Mouse (Mus musculus) liver, embryonic 11.5 days (tissue): Measurements from ENCODE around the gene Dglucy. TPM values are rescaled to one million over a fixed set of nuclear protein-coding genes. Genes with fewer than 3 reads are reported as not detected.
A peak's percentile ranks its signal among the peaks of the same experiment; 100 is the strongest.
"Not testable (repeated sequence)": the region's sequence is repeated elsewhere in the genome, so short reads cannot be mapped to it uniquely, and the experiment has no call there.

Experiments used
- ATAC-seq: fragments of 200-750 bp; cut with Nextera tagmentation; replicated peaks from 2 replicates; pipeline ENCODE4 v1.8.0; 2017; ENCODE audit warnings: moderate number of reproducible peaks, mild to moderate bottlenecking, moderate TSS enrichment, moderate library complexity; ENCODE audit not compliant: low FRiP score
- DNase-seq: peaks from one replicate; pipeline ENCODE4 v3.0.0-alpha.2; 2017; ENCODE audit warnings: low spot score
- H3K27ac ChIP-seq: fragments of 300-500 bp; sonication (generic); 2 replicates; pipeline ENCODE4 v1.5.1; 2014; ENCODE audit warnings: mild to moderate bottlenecking, low read depth, low read length, control low read depth
- H3K27me3 ChIP-seq: fragments of 300-500 bp; sonication (generic); replicated peaks from 2 replicates; pipeline ENCODE4 v1.6.1; 2014; ENCODE audit warnings: low read length, mixed read lengths; ENCODE audit not compliant: control insufficient read depth, insufficient read depth
- H3K36me3 ChIP-seq: fragments of 300-500 bp; sonication (generic); 2 replicates; pipeline ENCODE4 v1.6.1; 2014; ENCODE audit warnings: mild to moderate bottlenecking, low read length, moderate library complexity, mixed read lengths; ENCODE audit not compliant: control insufficient read depth, insufficient read depth
- H3K4me1 ChIP-seq: fragments of 300-500 bp; sonication (generic); replicated peaks from 2 replicates; pipeline ENCODE4 v1.6.1; 2014; ENCODE audit warnings: low read length, mixed read lengths; ENCODE audit not compliant: control insufficient read depth, insufficient read depth
- H3K4me2 ChIP-seq: fragments of 300-500 bp; sonication (generic); 2 replicates; pipeline ENCODE4 v1.6.1; 2014; ENCODE audit warnings: mild to moderate bottlenecking, control low read depth, moderate library complexity
- H3K4me3 ChIP-seq: fragments of 300-500 bp; sonication (generic); 2 replicates; pipeline ENCODE4 v1.5.1; 2014; ENCODE audit warnings: low read depth, low read length, control low read depth
- H3K9ac ChIP-seq: fragments of 300-500 bp; sonication (generic); 2 replicates; pipeline ENCODE4 v1.6.1; 2014; ENCODE audit warnings: low read depth, low read length, control low read depth
- H3K9me3 ChIP-seq: fragments of 300-500 bp; sonication (generic); 2 replicates; pipeline ENCODE4 v1.6.1; 2016; ENCODE audit warnings: low read length, inconsistent platforms, mixed read lengths; ENCODE audit not compliant: control insufficient read depth
- WGBS: fragments of 180-500 bp; shearing (Covaris S2); extraction: QIAGEN DNeasy Blood & Tissue Kit; methylation state at CpG from one replicate; pipeline ENCODE4 v1.1.7; 2014; 5-methylcytosine and 5-hydroxymethylcytosine counted together
- polyA plus RNA-seq: library from polyadenylated mRNA; unstranded; fragments of >200 nt; fragmentation: Nextera tagmentation; extraction: Ambion mirVana; gene quantifications from 2 replicates; pipeline ENCODE4 v1.2.1, GENCODE M21; 2014

The Dglucy gene
- polyA plus RNA-seq, 1 experiment from 2014 or later, result 0.14 TPM

GRCm38 (mm10) chr12:100791425-100791824 is 12.6 kb downstream of the Dglucy start:
- Histone ChIP-seq H3K4me2 (no peak overlapping the region), H3K4me1 (0 out of 2 replicates have a peak, but pooled peaks cover 3% of the 10 kb centered on the region)

GRCm38 (mm10) chr12:100794450-100795230 is 15.8 kb downstream of the Dglucy start:
- DNase-seq (no peak), ATAC-seq (no peak)
- Histone ChIP-seq H3K9me3 (no peaks in the 10 kb centered on the region), H3K9ac (no peak overlapping the region), H3K36me3 (no peaks in the 10 kb centered on the region), H3K27ac (no peak overlapping the region), H3K4me3 (no peak overlapping the region), H3K4me1 (0 out of 2 replicates have a peak, but pooled peaks cover 3% of the 10 kb centered on the region), H3K27me3 (no peaks in the 10 kb centered on the region), H3K4me2 (no peak overlapping the region)
- 50% methylated on average over 7 of the region's 7 CpGs for WGBS

More at GRCm38 (mm10) chr12:100791425-100791824, 12.6 kb downstream of the Dglucy start:
- no peak overlapping the region for H3K9ac ChIP-seq
- H3K9me3 ChIP-seq, result no peaks in the 10 kb centered on the region
- H3K4me3 ChIP-seq, result no peak overlapping the region
- H3K27ac ChIP-seq, result no peak overlapping the region
- DNase-seq (no peak), ATAC-seq (no peak)
- no peaks in the 10 kb centered on the region for H3K36me3 ChIP-seq
- WGBS, result 74% methylated on average over 6 of the region's 6 CpGs
- H3K27me3 ChIP-seq, result no peaks in the 10 kb centered on the region

GRCm38 (mm10) chr12:100795390-100796036 is 16.7 kb downstream of the Dglucy start:
- H3K4me1 ChIP-seq, result no peaks in the 10 kb centered on the region
- H3K9me3 ChIP-seq, result no peaks in the 10 kb centered on the region
- H3K9ac ChIP-seq, result no peak overlapping the region
- H3K4me3 ChIP-seq, result no peak overlapping the region
- ATAC-seq (no peak), DNase-seq (no peak)
- H3K36me3 ChIP-seq, result no peaks in the 10 kb centered on the region
- H3K27ac ChIP-seq, result no peak overlapping the region
- no peaks in the 10 kb centered on the region for H3K27me3 ChIP-seq
- WGBS, result 66% methylated on average over 7 of the region's 7 CpGs
- H3K4me2 ChIP-seq, result no peak overlapping the region

GRCm38 (mm10) chr12:100803391-100803790 is 24.5 kb downstream of the Dglucy start:
- not testable (repeated sequence) for H3K9me3 ChIP-seq, DNase-seq, H3K9ac ChIP-seq, H3K27me3 ChIP-seq, ATAC-seq, H3K27ac ChIP-seq, H3K36me3 ChIP-seq, H3K4me3 ChIP-seq, H3K4me2 ChIP-seq, H3K4me1 ChIP-seq
- 91% methylated on average over 19 of the region's 19 CpGs for WGBS

- ATAC-seq (no peak), DNase-seq (no peak)
- H3K9me3 ChIP-seq, result no peaks in the 10 kb centered on the region
- no peak overlapping the region for H3K4me2 ChIP-seq
- no peaks in the 10 kb centered on the region for H3K27me3 ChIP-seq
- no peak overlapping the region for H3K4me3 ChIP-seq
- no peak overlapping the region for H3K9ac ChIP-seq
- no peak overlapping the region for H3K27ac ChIP-seq
- no peaks in the 10 kb centered on the region for H3K36me3 ChIP-seq
- H3K4me1 ChIP-seq, result no peaks in the 10 kb centered on the region
- 55% methylated on average over 7 of the region's 7 CpGs for WGBS
Observed at GRCm38 (mm10) chr12:100807280-100807679, 28.4 kb downstream of the Dglucy start.

GRCm38 (mm10) chr12:100808609-100809280 is 29.9 kb downstream of the Dglucy start:
- WGBS, result 59% methylated on average over 13 of the region's 13 CpGs
- DNase-seq, result peak; percentile 30
- H3K9me3 ChIP-seq, result no peaks in the 10 kb centered on the region

GRCm38 (mm10) chr12:100810542-100810941 is 31.7 kb downstream of the Dglucy start:
- 89% methylated on average over 11 of the region's 11 CpGs for WGBS
- Histone ChIP-seq H3K4me3 (no peak overlapping the region), H3K27ac (no peak overlapping the region), H3K9me3 (no peaks in the 10 kb centered on the region), H3K4me2 (no peak overlapping the region), H3K36me3 (no peaks in the 10 kb centered on the region), H3K9ac (no peak overlapping the region), H3K27me3 (no peaks in the 10 kb centered on the region), H3K4me1 (no peaks in the 10 kb centered on the region)
- DNase-seq, result no peak
- no peak for ATAC-seq

More at GRCm38 (mm10) chr12:100808609-100809280, 29.9 kb downstream of the Dglucy start:
- Histone ChIP-seq H3K4me3 (no peak overlapping the region), H3K4me1 (no peaks in the 10 kb centered on the region), H3K27ac (no peak overlapping the region), H3K9ac (no peak overlapping the region), H3K36me3 (no peaks in the 10 kb centered on the region), H3K27me3 (no peaks in the 10 kb centered on the region), H3K4me2 (no peak overlapping the region)
- no peak for ATAC-seq

GRCm38 (mm10) chr12:100813901-100814300 is 35.0 kb downstream of the Dglucy start:
- Histone ChIP-seq H3K9ac (no peak overlapping the region), H3K4me3 (no peak overlapping the region), H3K36me3 (no peaks in the 10 kb centered on the region), H3K4me2 (no peak overlapping the region), H3K4me1 (no peaks in the 10 kb centered on the region), H3K27me3 (no peaks in the 10 kb centered on the region), H3K9me3 (no peaks in the 10 kb centered on the region), H3K27ac (no peak overlapping the region)
- ATAC-seq (no peak), DNase-seq (peak; percentile 5)
- WGBS, result 83% methylated on average over 2 of the region's 2 CpGs
